Mouse (Mus musculus) heart, embryonic 10.5 days (tissue): ENCODE measurements at regions not wholly inside any gene's neighbourhood (a gene's known extent, or its start where the extent isn't known, plus 50 kb on each side); places are given as distances from the start of the nearest gene placed in this dataset.

Experiments
- DNase-seq: peaks from one replicate; pipeline ENCODE4 v3.0.0-alpha.2; 2017; ENCODE audit warnings: low spot score
- H3K27ac ChIP-seq: fragments of 300-500 bp; sonication (generic); 2 replicates; pipeline ENCODE4 v1.5.1; 2016; ENCODE audit warnings: mild to moderate bottlenecking
- H3K27me3 ChIP-seq: fragments of 300-500 bp; sonication (generic); 2 replicates; pipeline ENCODE4 v1.6.1; 2016; ENCODE audit warnings: mild to moderate bottlenecking; ENCODE audit not compliant: poor library complexity, insufficient read depth, severe bottlenecking
- H3K36me3 ChIP-seq: fragments of 300-500 bp; sonication (generic); 2 replicates; pipeline ENCODE4 v1.6.1; 2016; ENCODE audit warnings: mild to moderate bottlenecking, moderate library complexity
- H3K4me1 ChIP-seq: fragments of 300-500 bp; sonication (generic); 2 replicates; pipeline ENCODE4 v1.6.1; 2016; ENCODE audit warnings: mild to moderate bottlenecking
- H3K4me3 ChIP-seq: fragments of 300-500 bp; sonication (generic); 2 replicates; pipeline ENCODE4 v1.5.1; 2016; ENCODE audit warnings: mild to moderate bottlenecking, moderate library complexity
- H3K9me3 ChIP-seq: fragments of 300-500 bp; sonication (generic); 2 replicates; pipeline ENCODE4 v1.6.1; 2016; ENCODE audit warnings: mild to moderate bottlenecking, moderate library complexity
- WGBS: fragments of 180-500 bp; shearing (Covaris S2); methylation state at CpG from one replicate; pipeline ENCODE4 v1.1.7; 2016; 5-methylcytosine and 5-hydroxymethylcytosine counted together

GRCm38 (mm10) chr14:79849617-79850435 is 78.7 kb upstream of the Pcdh8 start:
- no peaks in the 10 kb centered on the region for H3K4me1 ChIP-seq
- H3K36me3 ChIP-seq = no peaks in the 10 kb centered on the region
- no peaks in the 10 kb centered on the region for H3K27me3 ChIP-seq
- H3K9me3 ChIP-seq = no peaks in the 10 kb centered on the region
- WGBS = 77% methylated on average over 8 of the region's 8 CpGs
- no peak overlapping the region for H3K4me3 ChIP-seq
- no peak overlapping the region for H3K27ac ChIP-seq
- no peak for DNase-seq

DNA sequence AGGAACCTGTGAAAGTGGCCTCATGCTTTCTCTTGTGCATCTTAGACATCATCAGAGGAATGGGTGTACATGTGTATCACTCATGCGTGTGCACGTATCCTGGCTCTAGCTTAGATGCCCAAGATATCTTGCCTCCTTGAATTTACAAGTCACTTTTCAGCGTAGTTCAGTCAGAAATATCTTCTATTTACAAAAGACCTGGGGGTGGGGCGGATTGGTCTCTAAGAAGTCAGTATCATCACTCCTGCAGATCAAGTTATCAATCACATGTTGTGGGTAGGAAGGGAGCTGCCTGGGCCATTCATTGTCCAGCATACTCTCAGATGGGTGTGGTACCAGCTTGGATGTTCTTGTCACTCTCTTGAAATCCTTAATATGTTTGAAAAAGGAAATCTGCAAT is 77.0 kb upstream of the Pcdh8 start:
- 80% methylated on average over 4 of the region's 4 CpGs for WGBS
- H3K9me3 ChIP-seq = no peaks in the 10 kb centered on the region
- H3K27me3 ChIP-seq = no peaks in the 10 kb centered on the region
- DNase-seq = no peak
- no peak overlapping the region for H3K4me3 ChIP-seq
- H3K27ac ChIP-seq = no peak overlapping the region
- no peaks in the 10 kb centered on the region for H3K4me1 ChIP-seq
- H3K36me3 ChIP-seq = no peaks in the 10 kb centered on the region

- H3K27ac ChIP-seq = no peak overlapping the region
- H3K36me3 ChIP-seq = no peaks in the 10 kb centered on the region
- H3K9me3 ChIP-seq = no peaks in the 10 kb centered on the region
- H3K4me3 ChIP-seq = no peak overlapping the region
- WGBS = 83% methylated on average over 5 of the region's 5 CpGs
- H3K4me1 ChIP-seq = no peaks in the 10 kb centered on the region
- no peaks in the 10 kb centered on the region for H3K27me3 ChIP-seq
- DNase-seq = no peak
Observed at GRCm38 (mm10) chr14:79844306-79844705, 73.2 kb upstream of the Pcdh8 start.

- 15% methylated on average over 13 of the region's 13 CpGs for WGBS
- H3K4me1 ChIP-seq = no peaks in the 10 kb centered on the region
- H3K27ac ChIP-seq = no peak overlapping the region
- no peaks in the 10 kb centered on the region for H3K36me3 ChIP-seq
- H3K9me3 ChIP-seq = no peaks in the 10 kb centered on the region
- DNase-seq = no peak
- H3K27me3 ChIP-seq = no peaks in the 10 kb centered on the region
- no peak overlapping the region for H3K4me3 ChIP-seq
Observed at GRCm38 (mm10) chr14:79843135-79843550, 72.0 kb upstream of the Pcdh8 start.

- no peaks in the 10 kb centered on the region for H3K27me3 ChIP-seq
- H3K4me1 ChIP-seq = no peaks in the 10 kb centered on the region
- H3K4me3 ChIP-seq = no peak overlapping the region
- H3K9me3 ChIP-seq = no peaks in the 10 kb centered on the region
- no peak overlapping the region for H3K27ac ChIP-seq
- WGBS = 37% methylated on average over 3 of the region's 3 CpGs
- H3K36me3 ChIP-seq = no peaks in the 10 kb centered on the region
- no peak for DNase-seq
Observed at GRCm38 (mm10) chr14:79842734-79843133, 71.6 kb upstream of the Pcdh8 start.

- no peak overlapping the region for H3K4me3 ChIP-seq
- H3K27ac ChIP-seq = no peak overlapping the region
- no peaks in the 10 kb centered on the region for H3K27me3 ChIP-seq
- no peaks in the 10 kb centered on the region for H3K9me3 ChIP-seq
- no peaks in the 10 kb centered on the region for H3K4me1 ChIP-seq
- no peaks in the 10 kb centered on the region for H3K36me3 ChIP-seq
- 77% methylated on average over 5 of the region's 5 CpGs for WGBS
- DNase-seq = no peak
Observed at GRCm38 (mm10) chr14:79837101-79837500, 66.0 kb upstream of the Pcdh8 start.

DNA sequence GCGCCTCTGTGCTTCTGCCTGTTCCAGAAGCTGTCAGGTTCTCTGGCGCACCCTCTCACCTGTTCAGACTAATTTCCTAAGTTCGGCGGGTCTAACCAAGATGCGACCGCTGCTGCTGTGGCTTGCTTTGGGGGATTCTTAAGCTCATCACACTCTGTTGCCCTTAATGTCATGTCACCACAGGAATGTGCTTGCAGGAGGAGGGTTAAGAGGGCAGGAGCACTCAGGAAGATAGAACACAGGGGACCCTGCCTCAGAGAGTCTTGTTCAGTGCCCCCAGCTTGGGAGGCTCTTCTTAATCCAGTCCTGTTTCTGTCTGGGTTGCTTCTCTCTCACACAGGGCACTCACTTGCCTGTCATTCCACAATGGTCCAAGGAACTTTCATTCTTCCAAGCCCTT is 65.1 kb upstream of the Pcdh8 start:
- Histone ChIP-seq H3K36me3 (no peaks in the 10 kb centered on the region), H3K4me3 (no peak overlapping the region), H3K27me3 (no peaks in the 10 kb centered on the region), H3K9me3 (no peaks in the 10 kb centered on the region), H3K4me1 (no peaks in the 10 kb centered on the region), H3K27ac (no peak overlapping the region)
- no peak for DNase-seq
- WGBS = 84% methylated on average over 5 of the region's 6 CpGs

GRCm38 (mm10) chr14:79824670-79825446 is 53.7 kb upstream of the Pcdh8 start:
- Histone ChIP-seq H3K36me3 (no peaks in the 10 kb centered on the region), H3K9me3 (no peaks in the 10 kb centered on the region), H3K4me3 (no peak overlapping the region), H3K27ac (no peak overlapping the region), H3K4me1 (peaks cover 7% of the 10 kb centered on the region; the same call in 1 of the 2 replicates), H3K27me3 (no peaks in the 10 kb centered on the region)
- WGBS = 87% methylated on average over 11 of the region's 11 CpGs
- peak; percentile 64 for DNase-seq

DNA sequence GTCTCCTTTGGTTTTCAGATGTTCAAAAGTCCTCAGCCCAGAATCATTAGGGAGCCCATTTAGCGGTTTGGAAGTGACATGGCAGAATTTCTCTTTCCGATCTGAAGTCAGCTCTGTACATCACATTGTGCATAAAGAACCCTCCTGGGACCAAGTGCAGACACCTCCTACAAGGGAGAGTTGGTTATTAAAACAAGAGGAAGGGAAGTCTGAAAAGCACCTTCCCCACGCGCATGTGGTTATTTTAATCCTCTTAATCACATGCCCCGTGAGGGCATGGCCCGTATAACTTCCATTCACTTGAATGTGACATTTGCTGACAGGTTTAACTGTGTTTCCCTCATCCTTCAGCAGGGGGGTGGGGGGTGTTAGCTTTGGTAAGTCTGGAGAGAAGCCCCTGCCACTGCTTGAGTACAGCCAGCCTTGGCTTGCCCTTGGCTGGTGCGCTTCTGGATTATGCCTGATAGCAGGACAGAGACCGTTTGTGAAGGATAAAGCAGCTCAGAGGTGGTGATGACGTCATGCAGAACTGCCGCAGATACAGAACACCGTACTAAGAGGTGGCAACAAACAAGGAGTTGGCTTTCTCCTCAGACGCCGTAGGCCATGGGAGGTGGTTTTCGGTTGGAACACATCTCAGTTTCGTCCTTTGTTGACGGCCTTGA is 51.5 kb upstream of the Pcdh8 start:
- H3K9me3 ChIP-seq = no peaks in the 10 kb centered on the region
- H3K4me1 ChIP-seq = peaks cover 7% of the 10 kb centered on the region; the same call in 1 of the 2 replicates
- no peaks in the 10 kb centered on the region for H3K27me3 ChIP-seq
- peak; percentile 77 for DNase-seq
- no peaks in the 10 kb centered on the region for H3K36me3 ChIP-seq
- 0 out of 2 replicates have a peak overlapping the region, but pooled peaks have one; percentile 8 for H3K4me3 ChIP-seq
- WGBS = 46% methylated on average over 16 of the region's 16 CpGs
- no peak overlapping the region for H3K27ac ChIP-seq

DNA sequence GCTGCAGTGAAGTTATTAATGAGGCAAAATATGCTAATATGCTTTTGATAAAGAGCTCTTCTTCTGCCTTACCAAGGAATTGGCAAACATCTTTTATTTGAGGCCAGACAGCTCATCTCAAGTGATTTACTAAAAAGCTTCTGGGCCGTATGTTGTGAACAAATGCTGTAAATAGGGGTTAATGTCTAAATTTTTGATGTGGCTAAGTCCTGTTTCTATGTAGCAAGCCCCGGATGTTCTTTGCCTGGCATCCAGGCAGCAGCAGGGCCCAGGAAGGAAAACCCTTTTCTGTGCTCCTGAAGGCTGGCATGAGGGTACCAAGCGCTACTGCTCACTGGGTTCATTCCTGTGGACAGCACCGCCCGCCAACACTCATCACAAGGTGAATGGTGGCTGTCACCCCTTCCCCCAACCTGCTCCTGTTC is 50.9 kb upstream of the Pcdh8 start:
- Histone ChIP-seq H3K9me3 (no peaks in the 10 kb centered on the region), H3K4me3 (no peak overlapping the region), H3K27ac (no peak overlapping the region), H3K36me3 (no peaks in the 10 kb centered on the region), H3K27me3 (no peaks in the 10 kb centered on the region), H3K4me1 (peaks cover 7% of the 10 kb centered on the region; the same call in 1 of the 2 replicates)
- DNase-seq = no peak
- 82% methylated on average over 5 of the region's 5 CpGs for WGBS

- DNase-seq = no peak
- Histone ChIP-seq H3K27ac (no peak overlapping the region), H3K36me3 (no peaks in the 10 kb centered on the region), H3K9me3 (no peaks in the 10 kb centered on the region), H3K4me1 (peaks cover 7% of the 10 kb centered on the region; the same call in 1 of the 2 replicates), H3K4me3 (no peak overlapping the region), H3K27me3 (no peaks in the 10 kb centered on the region)
- 80% methylated on average over 5 of the region's 5 CpGs for WGBS
Observed at GRCm38 (mm10) chr14:79821352-79822010, 50.4 kb upstream of the Pcdh8 start.
